Mouse (Mus musculus): ENCODE measurements around the gene Angptl1. TPM values are rescaled to one million over a fixed set of nuclear protein-coding genes. Genes with fewer than 3 reads are reported as not detected.

Angptl1 gene
- total RNA-seq, 2 experiments from 2014 or later: 0.79 to 0.92 TPM

DNA sequence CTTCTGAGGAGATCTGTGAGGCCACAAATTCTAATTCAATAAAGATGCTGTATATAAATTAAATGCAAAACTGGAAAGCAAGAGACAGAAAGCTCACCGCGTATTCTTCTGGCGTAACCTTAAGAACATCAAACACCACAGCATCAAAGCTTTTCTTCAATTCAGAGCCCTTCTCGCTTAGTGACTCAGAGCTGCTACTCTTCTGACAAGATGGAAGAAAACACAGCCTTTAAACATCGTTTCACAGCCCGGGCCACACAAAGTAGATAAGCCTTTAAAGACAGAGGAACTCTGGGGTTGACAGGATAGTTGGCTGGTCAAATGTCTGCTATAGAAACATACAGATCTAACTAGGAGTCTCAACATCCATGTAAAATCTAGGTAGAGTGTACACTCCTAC lies 63.3 kb downstream of the Angptl1 start:
- Histone ChIP-seq H3K4me3 (no peak overlapping the region), H3K27ac (no peak overlapping the region)
- no peak for TF ChIP-seq CTCF (conservative IDR thresholded peaks at IDR 0.05)
- DNase-seq (ENCODE audit: low spot score in 2 of 2): no peak

DNA sequence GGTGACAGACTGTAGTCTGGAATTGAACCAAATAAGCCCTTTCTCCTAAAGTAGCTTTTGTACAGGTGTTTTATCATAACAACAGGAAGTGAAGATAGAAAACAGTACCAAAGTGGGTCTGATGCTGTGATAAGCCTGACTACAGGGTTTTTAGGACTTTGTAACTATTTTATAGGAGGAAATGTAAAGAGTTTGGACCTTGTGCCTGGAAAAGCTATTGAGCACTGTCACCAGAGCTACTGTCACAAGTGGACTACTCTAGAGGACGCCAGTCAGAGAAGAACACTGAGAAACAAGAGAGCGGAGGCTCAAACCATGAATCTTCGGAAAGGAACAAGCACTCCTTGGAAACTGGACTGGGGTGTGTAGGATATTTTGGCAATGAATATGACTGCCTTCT lies 65.5 kb downstream of the Angptl1 start:
- no peak for DNase-seq (ENCODE audit: low spot score in 2 of 2)
- H3K27ac ChIP-seq: peak overlapping the region; percentile 36; the same call in 1 of the 2 replicates
- TF ChIP-seq CTCF (conservative IDR thresholded peaks at IDR 0.05): no peak
- no peak overlapping the region for H3K4me3 ChIP-seq

DNA sequence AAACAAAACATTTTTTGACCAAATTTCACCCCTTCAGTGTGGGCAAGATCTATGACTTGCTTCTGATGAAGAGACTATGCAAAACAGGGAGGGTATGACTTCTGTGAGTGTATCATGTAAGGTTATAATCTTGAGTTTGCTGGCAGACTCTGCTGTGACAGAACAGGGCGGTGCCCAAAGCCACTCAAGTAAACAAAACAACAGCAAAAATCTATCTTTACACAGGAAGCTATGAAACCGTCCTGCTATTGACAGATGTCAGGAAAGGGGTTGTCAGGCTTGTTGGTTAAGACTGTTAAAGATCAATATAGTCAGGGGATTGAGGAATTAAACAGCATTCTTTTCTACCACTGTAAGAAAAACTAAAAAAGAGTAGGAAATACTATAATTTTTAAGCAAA lies 67.3 kb downstream of the Angptl1 start:
- no peak for TF ChIP-seq CTCF (conservative IDR thresholded peaks at IDR 0.05)
- Histone ChIP-seq H3K4me3 (no peak overlapping the region), H3K27ac (peak overlapping the region; percentile 63)
- no peak for DNase-seq (ENCODE audit: low spot score in 2 of 2)

DNA sequence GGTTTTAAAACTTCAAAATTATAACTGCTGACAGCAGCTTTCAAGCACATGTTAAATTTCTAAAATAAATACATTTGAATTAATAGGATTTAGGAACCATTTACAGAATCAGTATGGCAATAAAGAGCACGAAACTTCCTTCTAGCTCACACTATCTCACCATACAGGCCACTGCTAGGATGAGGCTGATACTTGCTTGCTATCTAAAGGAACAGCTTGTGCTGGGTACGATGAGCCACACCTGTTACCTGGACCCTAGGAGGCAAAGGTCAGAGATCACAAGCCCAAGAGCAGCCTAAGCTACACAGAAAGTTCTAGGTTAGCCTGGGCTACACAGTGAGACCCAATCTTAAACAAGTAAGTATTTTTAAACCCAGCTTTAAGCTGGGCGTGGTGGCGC lies 70.9 kb downstream of the Angptl1 start:
- no peak overlapping the region for H3K4me3 ChIP-seq
- TF ChIP-seq CTCF (conservative IDR thresholded peaks at IDR 0.05): no peak
- H3K27ac ChIP-seq: no peak overlapping the region
- no peak for DNase-seq (ENCODE audit: low spot score in 2 of 2)

GRCm38 (mm10) chr1:156909866-156910265 lies 71.5 kb downstream of the Angptl1 start:
- no peak overlapping the region for H3K27ac ChIP-seq
- H3K4me3 ChIP-seq: no peak overlapping the region
- peak; percentile 75 for TF ChIP-seq CTCF (conservative IDR thresholded peaks at IDR 0.05)
- DNase-seq (ENCODE audit: low spot score in 2 of 2): no peak

Other genes starting within 250 kb of the Angptl1 start
- gene Tor3a, start 164.2 kb upstream of the Angptl1 start, total RNA-seq (2021): 1 to 10 TPM; 7.1 to 8.2 TPM
- 10 to 100 TPM; 75.4 to 78.3 TPM for gene Fam20b, start 119.5 kb upstream of the Angptl1 start, total RNA-seq (2021)
- 10 to 100 TPM; 70.9 to 80.5 TPM for gene Ralgps2, start 101.1 kb downstream of the Angptl1 start, total RNA-seq (2021)

All from layer of hippocampus, adult 2 months (tissue).